15 mouse cellular contexts compared by ENCODE assay signal in the genomic region with DNA sequence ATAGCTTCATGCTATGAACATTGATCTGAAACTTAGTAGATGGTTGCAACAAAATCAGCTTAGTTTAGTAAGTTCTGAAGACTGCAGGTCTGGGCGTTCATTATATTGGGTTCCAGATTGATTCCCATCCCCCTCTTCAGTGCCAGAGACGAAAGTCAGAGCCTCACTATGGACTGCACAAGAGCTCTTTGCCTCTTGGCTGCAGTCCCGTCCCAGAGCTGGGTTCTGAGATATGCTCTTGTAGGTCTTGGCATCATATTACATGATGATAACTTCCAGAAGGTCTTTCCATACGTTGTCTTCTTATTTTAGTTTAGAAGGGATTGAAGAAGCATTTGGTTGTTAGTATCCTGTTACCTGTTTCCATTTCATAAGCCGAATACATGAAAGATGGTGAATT.
"Had no signal": no experiment of that assay in that cellular context is flagged by ENCODE, and none has a peak within 500 bp of the region (broad histone marks: within the 10 kb centered on the region; RNA-seq: fewer than 3 reads in every experiment).

No protein-coding gene starts in this region.

- ATAC-seq: midbrain, embryonic 13.5 days; midbrain, embryonic 15.5 days had no signal

- H3K9ac ChIP-seq: lung, embryonic 15.5 days; midbrain, embryonic 13.5 days; midbrain, embryonic 15.5 days; neural tube, embryonic 12.5 days; stomach, embryonic 15.5 days had no signal

- DNase-seq: lung, adult 2 months; lung, postnatal 14 days; right cerebral cortex, postnatal 14 days; thymus, adult 2 months; thymus, postnatal 25 days; thymus, postnatal 4 days had no signal

- H3K27ac ChIP-seq: lung, embryonic 15.5 days; macrophage; midbrain, embryonic 13.5 days; midbrain, embryonic 15.5 days; neural tube, embryonic 12.5 days; stomach, embryonic 15.5 days; stomach, postnatal 0 days had no signal

- H3K4me3 ChIP-seq: lung, embryonic 15.5 days; megakaryocyte, embryonic 14.5 days; midbrain, embryonic 13.5 days; midbrain, embryonic 15.5 days; neural tube, embryonic 12.5 days; stomach, embryonic 15.5 days had no signal

- H3K9me3 ChIP-seq: lung, embryonic 15.5 days; midbrain, embryonic 13.5 days; midbrain, embryonic 15.5 days; neural tube, embryonic 12.5 days; stomach, embryonic 15.5 days had no signal

- H3K4me2 ChIP-seq: lung, embryonic 15.5 days; midbrain, embryonic 11.5 days; midbrain, embryonic 13.5 days; midbrain, embryonic 15.5 days; neural tube, embryonic 12.5 days; stomach, embryonic 15.5 days had no signal

- H3K4me1 ChIP-seq: lung, embryonic 15.5 days; midbrain, embryonic 13.5 days; midbrain, embryonic 15.5 days; neural tube, embryonic 12.5 days; stomach, embryonic 15.5 days had no signal

- H3K27me3 ChIP-seq: lung, embryonic 15.5 days; megakaryocyte, embryonic 14.5 days; midbrain, embryonic 13.5 days; midbrain, embryonic 15.5 days; neural tube, embryonic 12.5 days; stomach, embryonic 15.5 days had no signal
